Mouse (Mus musculus) urinary bladder, adult 18-20 months (tissue): ENCODE results near the gene Klhl10.

ENCODE experiments used
- DNase-seq, 2 experiments: peaks; one replicate each; pipeline ENCODE4 v3.0.0; 2022; ENCODE audit warnings: low spot score in 2 of 2, mixed read lengths in 2 of 2

The Klhl10 gene

GRCm38 (mm10) chr11:100441797-100442196 lies at the start of gene Klhl10, which contains the start of gene Nt5c3b:
Gene Klhl10, plus strand, starts transcription at chr11:100441917.
Gene Nt5c3b, minus strand, starts transcription at chr11:100441808.
- DNase-seq = no peak

GRCm38 (mm10) chr11:100392958-100393357 lies 48.8 kb upstream of the Klhl10 start:
- no peak for DNase-seq

- DNase-seq = peak in 1 of 2 experiments; percentile 57
Measured at GRCm38 (mm10) chr11:100393733-100394132, 48.0 kb upstream of the Klhl10 start.

- DNase-seq = no peak
Measured at GRCm38 (mm10) chr11:100394353-100395074, 47.2 kb upstream of the Klhl10 start.

GRCm38 (mm10) chr11:100395200-100395599 lies 46.5 kb upstream of the Klhl10 start:
- DNase-seq = peak; percentile 70 to 81

GRCm38 (mm10) chr11:100395861-100396631 lies 45.7 kb upstream of the Klhl10 start:
- DNase-seq = no peak

GRCm38 (mm10) chr11:100396886-100397599 lies 44.7 kb upstream of the Klhl10 start:
- peak in 1 of 2 experiments; percentile 58 for DNase-seq

- DNase-seq = peak; percentile 99 to 100
Measured at GRCm38 (mm10) chr11:100397600-100398389, 43.9 kb upstream of the Klhl10 start, which contains the start of gene Jup. Gene Jup, minus strand, starts transcription at chr11:100397763.

GRCm38 (mm10) chr11:100398517-100398916 lies 43.2 kb upstream of the Klhl10 start:
- DNase-seq = no peak

GRCm38 (mm10) chr11:100399320-100399719 lies 42.4 kb upstream of the Klhl10 start:
- DNase-seq = no peak

- DNase-seq = no peak
Measured at GRCm38 (mm10) chr11:100399727-100400538, 41.8 kb upstream of the Klhl10 start.

GRCm38 (mm10) chr11:100400842-100401241 lies 40.9 kb upstream of the Klhl10 start:
- DNase-seq = no peak

- no peak for DNase-seq
Measured at GRCm38 (mm10) chr11:100402240-100402639, 39.5 kb upstream of the Klhl10 start.

- peak in 1 of 2 experiments; percentile 68 for DNase-seq
Measured at GRCm38 (mm10) chr11:100402682-100403081, 39.0 kb upstream of the Klhl10 start.

- DNase-seq = no peak
Measured at GRCm38 (mm10) chr11:100403445-100404134, 38.1 kb upstream of the Klhl10 start.

- no peak for DNase-seq
Measured at GRCm38 (mm10) chr11:100404456-100405074, 37.2 kb upstream of the Klhl10 start.

- DNase-seq = no peak
Measured at GRCm38 (mm10) chr11:100406273-100406672, 35.4 kb upstream of the Klhl10 start.

- no peak for DNase-seq
Measured at GRCm38 (mm10) chr11:100406995-100407705, 34.6 kb upstream of the Klhl10 start.
